Mouse (Mus musculus) CH12.LX (cell line): Measurements from ENCODE around the gene F2rl1.

Experiments
- BHLHE40 ChIP-seq: IDR thresholded peaks from 2 replicates; pipeline ENCODE4 v1.6.1; 2011; ENCODE audit warnings: mild to moderate bottlenecking, low read depth, low read length, improper control_type of control experiment
- CHD2 ChIP-seq: IDR thresholded peaks from 2 replicates; pipeline ENCODE4 v1.6.1; 2011; ENCODE audit warnings: low read length, improper control_type of control experiment
- CTCF ChIP-seq, 2 experiments: IDR thresholded peaks in 1 of 2; conservative IDR thresholded peaks in 1 of 2; 2 replicates each; pipeline ENCODE4 v1.5.1; 2011 to 2012; ENCODE audit warnings: low read depth in 2 of 2, low read length in 2 of 2, improper control_type of control experiment in 1 of 2, inconsistent platforms in 1 of 2, mild to moderate bottlenecking in 1 of 2, moderate library complexity in 1 of 2
- E2F4 ChIP-seq: IDR thresholded peaks from 2 replicates; pipeline ENCODE4 v1.6.1; 2011; ENCODE audit warnings: low read depth, low read length, improper control_type of control experiment; ENCODE audit not compliant: insufficient replicate concordance
- EP300 ChIP-seq: IDR thresholded peaks from 2 replicates; pipeline ENCODE4 v1.6.1; 2011; ENCODE audit warnings: low read length, improper control_type of control experiment
- GABPA ChIP-seq: IDR thresholded peaks from 2 replicates; pipeline ENCODE4 v1.6.1; 2012; ENCODE audit warnings: low read depth, low read length, improper control_type of control experiment, inconsistent platforms; ENCODE audit not compliant: insufficient replicate concordance
- JUND ChIP-seq: conservative IDR thresholded peaks from 2 replicates; pipeline ENCODE4 v1.6.1; 2011; ENCODE audit warnings: low read depth, low read length, improper control_type of control experiment
- MAFK ChIP-seq: IDR thresholded peaks from 2 replicates; pipeline ENCODE4 v1.6.1; 2011; ENCODE audit warnings: low read length, improper control_type of control experiment; ENCODE audit not compliant: insufficient replicate concordance
- MAX ChIP-seq: IDR thresholded peaks from 2 replicates; pipeline ENCODE4 v1.6.1; 2011; ENCODE audit warnings: low read length, improper control_type of control experiment
- MXI1 ChIP-seq: IDR thresholded peaks from 2 replicates; pipeline ENCODE4 v1.6.1; 2011; ENCODE audit warnings: mild to moderate bottlenecking, low read depth, low read length, improper control_type of control experiment
- POLR2A ChIP-seq: IDR thresholded peaks from 2 replicates; pipeline ENCODE4 v1.6.1; 2011; ENCODE audit warnings: low read depth, mild to moderate bottlenecking, improper control_type of control experiment, low read length
- POLR2AphosphoS2 ChIP-seq: IDR thresholded peaks from 2 replicates; pipeline ENCODE4 v1.6.1; 2011; ENCODE audit warnings: low read depth, low read length, improper control_type of control experiment
- TBP ChIP-seq: conservative IDR thresholded peaks from 2 replicates; pipeline ENCODE4 v1.6.1; 2011; ENCODE audit warnings: low read depth, low read length, improper control_type of control experiment

- no peak for TF ChIP-seq MXI1
- TF ChIP-seq TBP = no peak
- TF ChIP-seq POLR2A = no peak
- TF ChIP-seq MAX = no peak
- no peak for TF ChIP-seq CHD2
- no peak for TF ChIP-seq CTCF (conservative IDR thresholded peaks at IDR 0.05 in 1 of 2, IDR thresholded peaks at IDR 0.05 in 1 of 2; ENCODE audit: low read depth in 2 of 2, low read length in 2 of 2)
- no peak for TF ChIP-seq BHLHE40
- no peak for TF ChIP-seq JUND
- TF ChIP-seq POLR2AphosphoS2 = no peak
- no peak for TF ChIP-seq E2F4
- TF ChIP-seq MAFK = no peak
- no peak for TF ChIP-seq GABPA
- TF ChIP-seq EP300 = no peak
Observed at GRCm38 (mm10) chr13:95546251-95546650, 21.2 kb upstream of the F2rl1 start.
